Mouse (Mus musculus): ENCODE results near the gene Grb14.

DNA sequence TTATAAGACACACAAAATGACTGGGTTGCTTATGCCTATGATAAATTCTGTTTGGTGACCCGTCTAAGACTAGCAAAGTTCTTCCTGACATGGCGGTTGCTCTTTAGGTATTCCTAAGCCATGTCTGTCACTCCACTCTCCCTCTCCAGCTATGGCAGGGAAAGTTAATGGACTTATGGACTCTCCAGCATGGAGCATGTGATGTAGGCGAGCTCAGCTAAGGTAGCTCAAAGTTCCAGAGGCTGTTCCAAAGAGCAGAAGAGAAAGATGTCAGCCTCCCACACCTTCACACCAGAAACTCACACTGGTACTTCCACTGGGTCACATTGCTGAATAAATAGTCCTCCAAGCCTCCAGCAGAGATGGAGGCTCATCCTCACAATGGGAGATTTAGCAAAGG, 22.2 kb downstream of the Grb14 start:
- TF ChIP-seq CTCF (IDR thresholded peaks at IDR 0.05; ENCODE audit: low read depth, low read length) (no peak), GATA2 (IDR thresholded peaks at IDR 0.05; ENCODE audit: borderline replicate concordance, low read depth, low read length) (no peak), TAL1 (conservative IDR thresholded peaks at IDR 0.05; ENCODE audit: low read depth, low read length) (no peak)

All from G1E (cell line).